Mouse (Mus musculus): ENCODE measurements around the gene As3mt.

As3mt gene

DNA sequence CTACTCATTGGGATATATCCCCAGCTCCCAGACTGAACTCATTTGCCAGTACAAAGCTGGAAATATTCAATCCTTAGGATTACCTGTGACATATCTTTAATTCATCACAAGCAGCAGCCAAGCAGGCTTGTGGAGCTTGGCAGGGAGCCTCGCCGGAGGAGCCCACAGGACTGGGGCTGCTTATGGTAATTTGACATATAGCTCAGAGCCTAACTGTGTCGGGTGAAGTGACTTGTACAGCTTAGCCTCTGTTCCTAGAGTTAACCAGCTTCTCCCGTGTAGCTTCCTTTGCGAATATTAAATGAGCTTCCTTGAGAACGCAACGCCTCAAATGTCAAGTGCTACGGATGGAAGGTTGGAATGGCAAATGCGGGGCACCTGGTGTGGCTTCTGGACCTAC, 37.4 kb downstream of the As3mt start:
- DNase-seq (ENCODE audit: low read depth, low spot score): no peak

GRCm38 (mm10) chr19:46747799-46748198, 40.5 kb downstream of the As3mt start:
- no peak for DNase-seq (ENCODE audit: low read depth, low spot score)

DNA sequence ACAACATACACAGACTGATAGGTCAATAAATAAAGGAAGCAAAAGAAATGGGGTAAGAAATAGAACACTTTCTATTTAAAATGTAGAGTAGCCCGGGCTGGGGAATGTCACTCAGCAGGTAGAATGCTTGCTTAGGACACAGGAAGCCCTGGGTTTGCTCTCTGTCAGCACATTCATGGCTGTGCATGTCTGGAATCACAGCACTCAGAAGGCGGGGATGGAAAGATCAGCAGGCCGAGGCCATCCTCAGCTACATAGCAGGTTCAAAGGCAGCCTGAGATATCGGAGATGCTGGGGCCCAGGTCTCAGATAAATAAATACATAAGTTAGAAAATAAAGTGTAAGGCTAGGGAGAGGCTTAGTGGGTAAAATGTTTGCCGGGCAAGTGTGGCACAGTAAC, 45.0 kb downstream of the As3mt start:
- no peak for DNase-seq (ENCODE audit: low read depth, low spot score)

- peak; percentile 76 for DNase-seq (ENCODE audit: low read depth, low spot score)
Observed at GRCm38 (mm10) chr19:46755066-46755465, 47.8 kb downstream of the As3mt start.

DNA sequence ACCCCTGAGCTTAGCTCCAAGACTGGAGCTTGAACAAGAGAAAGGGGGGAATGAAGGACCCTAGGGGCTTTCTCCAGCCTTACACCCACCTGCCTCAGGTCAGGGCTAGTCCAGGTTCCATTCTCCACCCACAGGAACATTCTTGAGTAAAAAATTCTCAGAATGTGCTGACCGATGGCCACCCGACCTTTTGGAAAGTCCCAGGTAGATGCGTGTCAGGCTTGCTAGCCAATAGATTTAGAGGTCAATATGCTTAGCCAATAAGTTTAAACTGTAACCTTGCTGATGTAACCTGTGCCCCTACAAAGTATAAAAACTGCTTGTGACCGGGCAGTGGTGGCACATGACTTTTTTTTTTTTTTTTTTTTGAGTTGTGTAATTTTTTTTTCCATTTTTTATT, 49.0 kb downstream of the As3mt start:
- DNase-seq (ENCODE audit: low read depth, low spot score): no peak

- DNase-seq (ENCODE audit: low read depth, low spot score): no peak
Observed at GRCm38 (mm10) chr19:46759096-46759495, 51.8 kb downstream of the As3mt start.

DNA sequence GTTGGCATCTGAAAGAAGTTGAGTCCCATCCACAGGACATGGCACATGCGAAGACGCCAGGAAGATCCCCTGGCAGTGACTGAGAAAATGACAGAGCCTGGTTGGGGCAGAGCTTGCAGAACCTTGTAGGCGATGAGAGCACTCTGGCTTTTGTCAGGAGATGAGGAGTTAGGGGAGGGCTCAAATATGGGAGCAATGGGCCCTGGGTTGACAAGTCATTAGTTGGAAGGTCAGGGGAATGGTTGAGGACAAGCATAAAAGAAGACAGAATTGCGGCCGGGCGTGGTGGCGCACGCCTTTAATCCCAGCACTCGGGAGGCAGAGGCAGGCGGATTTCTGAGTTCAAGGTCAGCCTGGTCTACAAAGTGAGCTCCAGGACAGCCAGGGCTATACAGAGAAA, 52.7 kb downstream of the As3mt start:
- peak; percentile 65 for DNase-seq (ENCODE audit: low read depth, low spot score)

DNA sequence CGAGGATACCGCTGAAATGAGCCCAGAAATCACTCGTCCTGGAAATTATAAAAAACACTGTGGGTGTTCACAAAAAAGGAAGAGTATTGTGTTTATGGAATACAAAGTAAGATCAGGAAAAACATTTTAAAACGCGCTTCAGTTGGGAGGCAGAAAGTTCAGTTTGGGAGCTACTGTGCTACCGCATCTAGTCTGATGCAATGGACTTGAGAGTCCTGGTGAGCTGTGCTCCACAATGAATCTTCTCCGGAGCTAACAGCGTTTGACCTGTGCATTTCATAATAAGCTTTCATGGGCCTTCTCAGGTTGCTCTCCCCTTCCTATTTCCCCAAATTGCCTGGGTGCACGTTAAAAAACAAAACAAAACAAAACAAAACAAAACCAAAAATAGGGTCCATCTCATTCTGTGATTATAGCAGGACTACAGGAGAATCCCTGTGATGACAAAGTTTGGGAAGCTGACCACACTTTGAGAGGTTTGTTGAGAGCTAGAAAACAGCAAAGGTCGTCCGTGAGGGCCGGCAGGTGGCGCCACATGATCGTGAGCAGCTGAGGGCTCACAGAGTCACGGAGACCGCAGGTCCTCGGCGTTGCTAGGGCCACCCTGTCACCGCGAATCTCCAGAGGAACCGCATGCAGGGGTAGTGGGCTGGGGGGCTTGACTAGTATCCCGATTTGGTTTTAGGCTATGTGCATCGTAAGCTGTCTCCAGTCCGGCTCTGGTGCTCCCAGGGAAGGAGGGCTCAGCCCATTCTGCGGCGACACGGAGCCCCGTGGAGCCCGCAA, 53.3 kb downstream of the As3mt start:
- DNase-seq (ENCODE audit: low read depth, low spot score): peak; percentile 95

DNA sequence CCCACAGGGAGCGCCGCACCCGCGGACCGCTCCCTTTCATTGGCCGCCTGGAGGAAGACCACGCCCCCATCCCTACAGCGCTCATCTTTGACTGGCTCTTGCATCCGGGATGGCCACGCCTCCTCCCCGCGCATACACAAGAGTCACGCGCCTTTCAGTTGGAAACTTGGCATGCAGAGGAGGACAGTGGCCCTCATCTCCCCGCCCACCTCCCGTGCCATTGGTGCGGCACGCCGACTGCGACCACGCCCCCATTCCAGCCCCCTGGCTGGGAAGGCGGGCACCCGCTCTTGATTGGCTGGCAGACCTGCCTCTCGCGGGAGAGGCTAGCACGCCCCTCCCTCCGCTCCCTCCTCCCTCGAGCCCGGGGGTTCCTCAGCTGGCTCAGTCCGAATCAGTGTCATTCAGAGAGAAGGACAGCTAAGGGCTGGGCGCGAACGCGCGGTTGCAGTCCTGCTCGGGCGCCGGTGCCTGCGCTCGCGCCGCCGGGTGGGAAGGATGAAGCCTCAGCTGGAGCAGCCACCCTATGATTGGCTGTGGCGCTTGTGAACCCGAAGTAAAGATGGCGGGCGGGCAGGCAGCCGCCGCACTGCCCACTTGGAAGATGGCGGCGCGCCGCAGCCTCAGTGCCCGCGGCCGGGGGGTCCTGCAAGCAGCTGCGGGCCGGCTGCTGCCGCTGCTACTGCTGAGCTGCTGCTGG, 54.1 kb downstream of the As3mt start, which contains the start of gene Cnnm2:
Gene Cnnm2, plus strand, starts transcription at position 350 of the 700 bp plus-strand sequence.
- peak; percentile 100 for DNase-seq (ENCODE audit: low read depth, low spot score)

DNA sequence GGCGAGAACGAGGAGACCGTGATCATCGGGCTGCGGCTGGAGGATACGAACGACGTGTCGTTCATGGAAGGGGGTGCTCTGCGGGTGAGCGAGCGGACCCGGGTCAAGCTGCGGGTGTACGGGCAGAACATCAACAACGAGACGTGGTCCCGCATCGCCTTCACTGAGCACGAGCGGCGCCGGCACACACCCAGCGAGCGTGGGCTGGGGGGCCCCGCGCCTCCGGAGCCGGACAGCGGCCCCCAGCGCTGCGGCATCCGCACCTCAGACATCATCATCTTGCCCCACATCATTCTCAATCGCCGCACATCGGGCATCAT, 54.7 kb downstream of the As3mt start:
- no peak for DNase-seq (ENCODE audit: low read depth, low spot score)

DNA sequence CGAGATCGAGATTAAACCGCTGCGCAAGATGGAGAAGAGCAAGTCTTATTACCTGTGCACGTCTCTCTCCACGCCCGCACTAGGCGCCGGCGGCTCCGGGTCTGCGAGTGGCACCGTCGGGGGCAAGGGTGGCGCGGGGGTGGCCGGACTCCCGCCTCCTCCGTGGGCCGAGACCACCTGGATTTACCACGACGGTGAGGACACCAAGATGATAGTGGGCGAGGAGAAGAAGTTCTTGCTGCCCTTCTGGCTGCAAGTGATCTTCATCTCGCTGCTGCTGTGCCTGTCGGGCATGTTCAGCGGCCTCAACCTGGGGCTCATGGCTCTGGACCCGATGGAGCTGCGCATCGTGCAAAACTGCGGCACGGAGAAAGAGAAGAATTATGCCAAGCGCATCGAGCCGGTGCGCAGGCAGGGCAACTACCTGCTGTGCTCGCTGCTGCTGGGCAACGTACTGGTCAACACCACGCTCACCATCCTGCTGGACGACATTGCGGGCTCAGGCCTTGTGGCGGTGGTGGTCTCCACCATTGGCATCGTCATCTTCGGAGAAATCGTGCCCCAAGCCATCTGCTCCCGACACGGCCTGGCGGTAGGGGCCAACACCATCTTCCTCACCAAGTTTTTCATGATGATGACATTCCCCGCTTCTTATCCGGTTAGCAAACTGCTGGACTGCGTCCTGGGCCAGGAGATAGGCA, 55.2 kb downstream of the As3mt start:
- peak; percentile 50 for DNase-seq (ENCODE audit: low read depth, low spot score)

- DNase-seq (ENCODE audit: low read depth, low spot score): no peak
Observed at GRCm38 (mm10) chr19:46762992-46763342, 55.7 kb downstream of the As3mt start.

DNA sequence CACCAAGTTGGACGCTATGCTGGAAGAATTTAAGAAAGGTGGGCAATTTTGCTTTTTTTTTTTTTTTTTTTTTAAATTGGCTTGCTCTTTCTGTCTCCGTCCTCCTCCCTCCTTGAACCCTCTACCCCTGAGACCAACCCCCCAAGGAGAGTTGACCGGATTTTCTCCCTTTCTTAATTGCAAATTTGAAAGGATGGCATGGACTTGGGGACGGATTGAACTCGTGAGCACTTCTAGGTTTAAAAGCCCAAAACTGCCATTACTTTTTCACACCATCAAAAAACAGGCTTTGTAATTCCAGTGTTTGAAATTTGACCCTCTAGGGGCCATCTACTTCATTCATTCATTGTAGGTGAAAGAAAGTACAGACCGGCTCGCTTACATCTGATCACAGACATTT, 56.1 kb downstream of the As3mt start:
- DNase-seq (ENCODE audit: low read depth, low spot score): no peak

GRCm38 (mm10) chr19:46763932-46764762, 56.9 kb downstream of the As3mt start:
- no peak for DNase-seq (ENCODE audit: low read depth, low spot score)

DNA sequence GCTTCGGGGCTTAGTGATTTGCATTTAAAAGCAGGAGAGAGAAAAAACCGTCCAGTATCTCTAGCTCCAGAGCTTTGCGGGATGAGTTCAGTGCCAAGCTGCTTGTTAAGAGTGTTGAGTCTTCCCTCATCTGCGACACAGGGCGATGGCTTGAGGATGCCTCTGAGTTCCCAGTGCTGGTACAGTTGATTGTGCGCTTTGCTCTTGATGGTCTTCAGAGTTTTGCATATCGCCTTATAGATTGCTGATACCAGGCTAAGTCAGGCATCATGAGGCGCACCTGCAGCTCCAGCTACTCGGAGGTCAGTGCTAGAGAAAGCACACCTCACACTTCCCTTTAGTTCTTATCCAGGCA, 57.5 kb downstream of the As3mt start:
- DNase-seq (ENCODE audit: low read depth, low spot score): no peak

- no peak for DNase-seq (ENCODE audit: low read depth, low spot score)
Observed at GRCm38 (mm10) chr19:46766125-46766524, 58.9 kb downstream of the As3mt start.

- DNase-seq (ENCODE audit: low read depth, low spot score): no peak
Observed at GRCm38 (mm10) chr19:46769759-46770158, 62.5 kb downstream of the As3mt start.

- no peak for DNase-seq (ENCODE audit: low read depth, low spot score)
Observed at GRCm38 (mm10) chr19:46771801-46772200, 64.5 kb downstream of the As3mt start.

DNA sequence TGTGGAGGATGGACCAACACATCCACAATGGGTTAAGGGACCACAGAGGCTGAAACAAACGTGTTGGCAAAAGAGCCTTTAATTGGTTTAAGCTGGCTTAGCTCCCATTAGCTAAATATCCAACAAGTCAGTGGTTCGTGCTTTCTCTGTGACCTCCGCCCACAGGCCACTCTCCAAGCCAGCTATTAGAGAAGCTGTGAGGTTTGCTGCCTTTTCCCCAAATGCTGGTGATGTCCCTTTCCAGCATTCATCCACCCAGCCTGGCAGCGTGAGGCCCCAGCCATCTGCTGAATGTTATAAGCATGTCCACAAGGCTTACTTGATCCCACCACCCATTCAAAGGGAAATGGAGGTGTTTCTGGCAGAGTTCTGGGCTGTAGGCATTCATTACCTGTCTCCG, 69.1 kb downstream of the As3mt start:
- no peak for DNase-seq (ENCODE audit: low read depth, low spot score)

- DNase-seq (ENCODE audit: low read depth, low spot score): no peak
Observed at GRCm38 (mm10) chr19:46776850-46777249, 69.6 kb downstream of the As3mt start.

DNA sequence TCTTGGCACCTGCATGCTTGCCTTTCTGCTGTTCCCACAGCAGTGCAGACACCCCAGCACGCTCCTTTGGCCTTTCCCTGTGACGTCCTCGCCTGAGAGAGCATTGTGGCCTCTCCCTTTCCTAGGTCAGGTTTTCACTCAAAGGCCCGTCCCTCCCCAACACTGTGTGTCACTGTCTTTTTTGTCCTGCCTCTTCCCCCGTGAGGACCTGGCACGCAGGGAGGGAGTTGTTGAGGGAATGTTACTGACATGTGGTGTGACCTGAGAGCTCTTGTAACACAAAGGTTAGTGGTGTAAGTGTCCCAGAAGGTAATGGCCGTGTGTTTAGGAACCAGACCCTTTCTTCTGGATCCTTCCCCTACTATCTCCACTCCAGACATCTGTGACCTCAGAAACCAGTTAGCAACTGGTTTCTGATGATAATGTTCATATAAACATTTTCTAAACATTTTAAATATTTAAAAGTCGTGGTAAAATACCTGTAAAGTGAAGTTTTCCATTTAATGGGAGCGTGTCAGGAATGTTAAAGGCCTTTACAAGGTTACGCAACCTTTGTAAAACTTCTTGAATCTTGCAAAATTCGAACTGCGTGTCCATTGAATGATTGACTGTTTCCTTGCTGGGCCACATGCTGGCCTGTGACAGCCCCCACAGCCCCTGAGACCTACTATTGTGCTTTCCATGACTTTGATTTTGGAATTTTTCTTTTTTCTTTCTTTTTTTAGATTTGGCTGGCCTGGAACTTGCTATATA, 70.8 kb downstream of the As3mt start:
- no peak for DNase-seq (ENCODE audit: low read depth, low spot score)
